Mouse (Mus musculus) forebrain, embryonic 10.5 days (tissue): ENCODE data around the gene Lamc1. TPM values are rescaled to one million over a fixed set of nuclear protein-coding genes. Genes with fewer than 3 reads are reported as not detected.
A peak's percentile ranks its signal among the peaks of the same experiment; 100 is the strongest.
"Not testable (repeated sequence)": the region's sequence is repeated elsewhere in the genome, so short reads cannot be mapped to it uniquely, and the experiment has no call there.

Source experiments
- DNase-seq: peaks from one replicate; pipeline ENCODE4 v3.0.0-alpha.2; 2017; ENCODE audit warnings: low spot score; ENCODE audit errors: extremely low spot score
- H3K27ac ChIP-seq: fragments of 300-500 bp; sonication (generic); 2 replicates; pipeline ENCODE4 v1.5.1; 2016; ENCODE audit warnings: mild to moderate bottlenecking
- H3K27me3 ChIP-seq: fragments of 300-500 bp; sonication (generic); 2 replicates; pipeline ENCODE4 v1.6.1; 2016; ENCODE audit warnings: mild to moderate bottlenecking; ENCODE audit not compliant: poor library complexity, severe bottlenecking
- H3K36me3 ChIP-seq: fragments of 300-500 bp; sonication (generic); replicated peaks from 2 replicates; pipeline ENCODE4 v1.6.1; 2016; ENCODE audit warnings: mild to moderate bottlenecking, moderate library complexity
- H3K4me1 ChIP-seq: fragments of 300-500 bp; sonication (generic); 2 replicates; pipeline ENCODE4 v1.6.1; 2016
- H3K4me3 ChIP-seq: fragments of 300-500 bp; sonication (generic); 2 replicates; pipeline ENCODE4 v1.5.1; 2016; ENCODE audit warnings: mild to moderate bottlenecking, moderate library complexity
- H3K9me3 ChIP-seq: fragments of 300-500 bp; sonication (generic); 2 replicates; pipeline ENCODE4 v1.6.1; 2016; ENCODE audit warnings: mild to moderate bottlenecking, moderate library complexity
- WGBS: fragments of 180-500 bp; shearing (Covaris S2); methylation state at CpG from one replicate; pipeline ENCODE4 v1.1.7; 2016; 5-methylcytosine and 5-hydroxymethylcytosine counted together
- polyA plus RNA-seq: library from polyadenylated mRNA; unstranded; fragments of >200 nt; fragmentation: Nextera tagmentation; extraction: Ambion mirVana; gene quantifications from 2 replicates; pipeline ENCODE4 v1.2.1, GENCODE M21; 2016

Gene Lamc1
- polyA plus RNA-seq, 1 experiment from 2014 or later = 23.3 TPM

DNA sequence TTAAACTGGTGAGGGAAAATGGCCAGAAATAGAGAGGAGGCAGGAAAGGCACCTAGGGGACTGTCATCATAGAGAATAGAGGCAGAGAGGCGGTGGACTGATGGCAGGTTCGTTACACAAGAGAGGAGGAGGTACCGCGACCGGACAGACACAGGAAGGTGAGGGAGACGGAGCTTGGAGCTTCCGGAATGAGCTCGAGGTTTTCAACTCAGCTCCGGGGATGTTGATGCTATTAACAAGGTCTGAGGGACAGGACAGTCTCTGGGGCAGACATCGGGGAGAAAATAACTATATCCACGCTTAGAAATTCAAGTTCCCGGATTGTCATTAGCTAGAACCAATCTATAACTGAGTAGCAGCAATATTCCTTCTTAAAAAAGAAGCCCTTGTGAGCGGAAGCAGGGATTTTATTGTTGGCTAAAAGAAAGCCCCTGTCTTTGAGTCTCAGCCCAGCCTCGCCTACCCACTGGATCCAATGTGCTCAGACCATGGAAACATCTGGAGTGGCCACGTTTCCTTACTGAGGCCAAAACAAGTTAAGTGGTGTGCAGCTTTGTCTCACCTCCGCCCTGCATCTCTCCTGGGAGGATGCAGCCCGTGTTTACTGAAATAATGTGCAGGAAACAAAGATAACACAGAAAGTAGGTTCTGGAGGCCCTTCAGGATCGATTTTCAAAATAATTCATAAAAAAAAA is 21.3 kb upstream of the Lamc1 start:
- peaks cover 21% of the 10 kb centered on the region for H3K4me1 ChIP-seq

DNA sequence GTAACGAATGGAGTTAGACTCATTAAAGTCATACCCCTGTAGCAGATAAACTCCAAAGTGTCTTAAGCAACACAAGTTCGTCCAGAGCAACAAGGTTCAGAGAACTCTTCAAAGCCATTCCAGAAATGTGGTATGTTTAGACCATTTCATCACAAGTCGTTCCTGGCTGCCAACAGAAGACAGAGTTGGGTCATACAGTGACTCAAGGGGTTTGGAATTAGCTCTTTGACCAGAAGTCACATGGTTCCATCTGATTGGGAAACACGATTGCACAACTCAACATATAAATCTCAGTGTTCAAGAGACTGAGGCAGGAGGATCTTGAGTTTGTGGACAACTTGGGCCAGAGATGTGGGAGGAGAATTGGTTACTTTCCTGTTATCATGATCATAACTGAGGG is 18.4 kb upstream of the Lamc1 start:
- 85% methylated on average over 4 of the region's 4 CpGs for WGBS
- no peak overlapping the region for H3K4me3 ChIP-seq
- H3K27ac ChIP-seq = no peak overlapping the region
- DNase-seq = no peak
- H3K27me3 ChIP-seq = peaks cover 3% of the 10 kb centered on the region; the same call in 1 of the 2 replicates
- peaks cover 24% of the 10 kb centered on the region for H3K4me1 ChIP-seq
- no peaks in the 10 kb centered on the region for H3K9me3 ChIP-seq
- H3K36me3 ChIP-seq = no peaks in the 10 kb centered on the region

More for the DNA sequence above, 21.3 kb upstream of the Lamc1 start:
- H3K27ac ChIP-seq = no peak overlapping the region
- no peak overlapping the region for H3K4me3 ChIP-seq
- 72% methylated on average over 18 of the region's 18 CpGs for WGBS
- DNase-seq = no peak
- H3K27me3 ChIP-seq = no peaks in the 10 kb centered on the region
- no peaks in the 10 kb centered on the region for H3K36me3 ChIP-seq
- no peaks in the 10 kb centered on the region for H3K9me3 ChIP-seq

DNA sequence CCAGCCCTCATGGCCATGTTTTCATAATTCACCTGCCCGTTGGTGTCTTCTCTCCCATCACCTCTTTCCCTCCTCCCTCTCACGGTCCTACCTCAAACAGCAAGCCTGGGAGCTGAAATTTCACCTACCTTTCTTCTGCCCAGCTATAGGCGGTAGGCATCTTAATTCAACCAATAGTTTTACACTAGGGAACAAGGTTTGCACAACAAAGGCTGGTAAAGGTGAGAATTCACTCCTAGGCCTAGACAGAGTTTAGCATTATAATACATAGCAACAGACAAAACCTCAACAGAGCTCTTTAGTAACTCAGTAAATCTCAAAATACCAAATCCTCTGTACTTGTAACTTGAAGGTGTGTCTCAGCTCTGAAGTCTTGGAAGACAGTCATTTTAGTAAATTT is 15.1 kb upstream of the Lamc1 start:
- Histone ChIP-seq H3K4me1 (peaks cover 8% of the 10 kb centered on the region), H3K4me3 (no peak overlapping the region), H3K27ac (no peak overlapping the region), H3K36me3 (no peaks in the 10 kb centered on the region), H3K9me3 (no peaks in the 10 kb centered on the region), H3K27me3 (peaks cover 3% of the 10 kb centered on the region; the same call in 1 of the 2 replicates)
- no peak for DNase-seq
- 59% methylated on average over 3 of the region's 3 CpGs for WGBS

DNA sequence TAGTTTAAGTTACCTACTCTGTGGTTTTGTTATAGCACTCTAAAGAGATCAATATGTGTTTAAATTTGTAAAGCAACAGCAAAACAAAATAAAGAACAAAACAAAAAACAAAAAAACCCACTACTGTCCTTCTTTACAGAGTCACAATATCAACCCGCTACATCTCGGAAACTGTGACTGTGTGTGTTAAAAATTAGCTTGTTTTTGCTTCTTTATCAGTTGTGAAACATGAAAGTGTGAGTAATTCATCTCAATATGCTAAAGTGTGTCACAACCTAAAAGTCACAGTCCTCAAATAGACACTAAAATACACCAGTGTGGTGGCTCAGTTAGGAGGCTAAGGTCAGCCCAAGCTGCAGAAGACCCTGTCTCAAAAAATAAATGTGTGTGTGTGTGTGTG is 14.5 kb upstream of the Lamc1 start:
- 98% methylated on average over 2 of the region's 2 CpGs for WGBS
- H3K27me3 ChIP-seq = peaks cover 3% of the 10 kb centered on the region; the same call in 1 of the 2 replicates
- no peaks in the 10 kb centered on the region for H3K9me3 ChIP-seq
- no peaks in the 10 kb centered on the region for H3K36me3 ChIP-seq
- H3K4me1 ChIP-seq = peaks cover 8% of the 10 kb centered on the region
- DNase-seq = no peak
- no peak overlapping the region for H3K4me3 ChIP-seq
- no peak overlapping the region for H3K27ac ChIP-seq

DNA sequence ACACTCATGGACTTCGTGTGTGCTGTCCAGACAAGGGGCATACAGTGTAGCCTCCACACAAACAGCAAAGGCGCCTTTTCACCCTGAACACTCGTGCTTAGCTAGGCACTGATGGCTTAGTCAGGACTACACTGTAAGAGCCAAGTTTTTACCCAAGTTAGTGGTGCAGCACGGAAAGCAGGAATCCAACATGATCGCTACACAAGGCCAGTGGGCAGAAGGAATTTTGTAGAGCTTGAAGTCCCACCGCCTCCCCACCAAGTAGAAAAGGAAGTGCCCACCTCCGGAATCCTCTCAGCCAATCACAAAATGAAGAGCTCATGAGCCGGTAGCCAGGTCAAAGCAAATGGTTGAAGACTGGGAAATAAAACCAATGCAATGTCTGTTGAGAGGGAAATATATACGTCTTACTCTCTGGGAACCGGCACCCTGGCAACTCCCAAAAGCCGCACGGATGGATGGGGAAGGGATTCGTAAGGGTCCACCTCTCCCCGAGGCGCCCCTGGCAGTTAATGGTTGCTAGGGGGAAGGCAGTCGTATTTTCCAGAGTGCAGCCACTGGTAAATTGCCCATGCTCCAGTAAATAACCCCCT is 13.2 kb upstream of the Lamc1 start:
- DNase-seq = no peak
- peaks cover 3% of the 10 kb centered on the region; the same call in 1 of the 2 replicates for H3K27me3 ChIP-seq
- H3K4me1 ChIP-seq = peaks cover 8% of the 10 kb centered on the region
- H3K27ac ChIP-seq = no peak overlapping the region
- H3K4me3 ChIP-seq = peak overlapping the region; percentile 25; the same call in 1 of the 2 replicates
- no peaks in the 10 kb centered on the region for H3K36me3 ChIP-seq
- 71% methylated on average over 16 of the region's 16 CpGs for WGBS
- no peaks in the 10 kb centered on the region for H3K9me3 ChIP-seq

DNA sequence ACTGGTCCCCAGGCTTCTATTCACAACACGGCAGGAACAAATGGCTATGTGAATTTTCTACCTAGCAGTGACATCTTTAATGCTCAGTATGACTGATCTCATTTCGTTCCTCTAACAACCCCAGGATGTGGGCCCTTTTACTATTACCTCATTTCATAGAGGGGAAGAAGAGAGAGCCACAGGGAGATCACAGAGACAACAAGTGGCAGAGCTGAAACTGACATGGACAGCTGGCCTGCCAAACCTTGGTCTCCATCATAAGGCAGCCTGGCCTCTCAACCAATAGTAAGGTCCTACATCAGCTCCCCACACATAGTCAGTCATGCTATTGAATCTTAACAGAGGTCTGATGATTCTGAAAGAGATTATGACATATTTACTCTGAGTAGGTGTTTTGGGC is 12.4 kb upstream of the Lamc1 start:
- WGBS = 84% methylated on average over 2 of the region's 2 CpGs
- DNase-seq = no peak

DNA sequence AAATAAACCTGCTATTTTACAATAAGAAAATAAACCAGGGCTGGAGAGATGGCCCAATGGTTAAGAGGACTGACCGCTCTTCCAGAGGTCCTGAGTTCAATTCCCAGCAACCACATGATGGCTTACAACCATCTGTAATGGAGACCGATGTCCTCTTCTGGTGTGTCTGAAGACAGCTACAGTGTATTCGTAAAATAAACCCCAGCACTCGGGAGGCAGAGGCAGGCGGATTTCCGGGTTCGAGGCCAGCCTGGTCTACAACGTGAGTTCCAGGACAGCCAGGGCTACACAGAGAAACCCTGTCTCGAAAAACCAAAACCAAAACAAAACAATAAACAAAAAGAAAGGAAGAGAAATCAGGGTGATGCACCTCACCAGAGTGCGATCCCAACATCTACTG is 2.9 kb upstream of the Lamc1 start:
- H3K4me3 ChIP-seq, H3K9me3 ChIP-seq, DNase-seq, H3K27me3 ChIP-seq, H3K36me3 ChIP-seq, H3K27ac ChIP-seq: not testable (repeated sequence)
- peaks cover 30% of the 10 kb centered on the region for H3K4me1 ChIP-seq
- 94% methylated on average over 10 of the region's 10 CpGs for WGBS

More for the DNA sequence above, 12.4 kb upstream of the Lamc1 start:
- Histone ChIP-seq H3K4me3 (no peak overlapping the region), H3K9me3 (no peaks in the 10 kb centered on the region), H3K27me3 (peaks cover 3% of the 10 kb centered on the region; the same call in 1 of the 2 replicates), H3K27ac (no peak overlapping the region), H3K36me3 (no peaks in the 10 kb centered on the region), H3K4me1 (peaks cover 8% of the 10 kb centered on the region)

DNA sequence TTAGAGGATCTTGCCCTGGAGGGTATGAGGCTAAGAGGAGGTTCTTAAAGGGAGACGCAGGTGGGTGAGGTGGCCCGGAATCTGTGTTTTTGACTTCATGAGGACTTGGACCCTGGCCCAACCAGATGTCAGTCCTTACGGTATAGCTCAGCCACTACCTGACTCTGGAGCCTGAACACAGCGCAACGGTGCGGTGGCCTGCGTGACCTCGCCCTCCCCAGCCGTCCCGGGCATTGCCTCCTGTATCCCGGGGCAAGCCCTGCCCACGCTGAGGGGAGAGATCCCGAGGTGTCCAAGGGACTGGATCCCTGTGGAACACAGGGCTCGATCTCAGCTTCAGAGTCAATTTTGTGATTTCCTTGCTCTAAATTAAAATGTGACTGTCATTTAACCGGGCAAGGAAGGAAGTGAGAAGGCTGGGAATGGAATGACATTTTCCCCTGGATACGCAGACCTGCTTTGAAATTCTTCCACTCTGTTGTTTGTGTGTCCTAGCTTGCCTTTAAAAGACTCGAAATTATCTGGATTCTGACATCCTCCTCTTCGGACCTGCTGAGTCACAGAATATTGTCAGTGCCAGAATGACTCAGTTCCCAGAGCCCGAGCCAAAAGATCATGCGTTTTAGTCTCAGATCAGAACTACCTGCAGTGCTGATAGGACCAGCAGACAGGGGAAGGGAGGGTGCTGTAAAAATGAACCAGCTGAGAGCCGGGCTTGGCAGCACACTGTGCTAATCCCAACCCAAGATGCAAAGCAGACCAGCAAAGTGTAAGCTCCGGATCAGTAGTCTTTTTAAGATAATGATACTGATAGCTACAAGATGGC is 923 bp upstream of the Lamc1 start:
- DNase-seq = no peak
- Histone ChIP-seq H3K27me3 (no peaks in the 10 kb centered on the region), H3K36me3 (no peaks in the 10 kb centered on the region), H3K4me3 (peak overlapping the region; percentile 97), H3K27ac (peak overlapping the region; percentile 97), H3K9me3 (no peaks in the 10 kb centered on the region), H3K4me1 (peaks cover 42% of the 10 kb centered on the region)
- WGBS = 10% methylated on average over 22 of the region's 22 CpGs

DNA sequence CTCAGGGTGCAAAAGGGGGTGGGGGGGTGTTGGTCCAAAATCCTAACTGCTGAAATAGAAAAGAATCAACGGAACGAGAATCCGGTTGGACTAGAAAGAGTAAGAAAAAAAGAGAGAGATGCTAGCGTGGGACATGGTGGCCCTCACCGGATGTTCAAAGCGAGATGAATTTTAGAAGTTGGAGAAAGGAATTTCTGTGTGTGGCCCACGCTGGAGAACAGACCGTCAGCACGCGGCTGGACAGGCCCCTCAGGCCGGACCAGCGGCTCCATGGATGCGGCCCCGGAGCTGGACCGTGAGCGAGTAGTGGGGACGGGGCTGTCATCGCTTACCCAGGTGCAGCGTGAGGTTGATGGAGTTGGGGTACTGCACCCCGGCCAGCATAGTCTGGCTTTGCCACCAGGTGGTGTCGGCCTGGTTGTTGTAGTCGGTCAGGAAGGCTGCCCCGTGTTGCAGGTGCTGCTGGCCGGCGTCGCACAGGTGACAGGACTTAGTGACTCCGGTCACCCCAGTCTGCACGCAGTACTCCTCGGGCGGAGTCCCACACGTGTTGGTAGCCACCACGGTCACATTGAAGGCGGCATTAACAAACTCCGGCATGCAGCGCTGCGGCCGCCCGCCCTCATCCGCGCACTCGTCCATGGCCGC is 666 bp downstream of the Lamc1 start:
- Histone ChIP-seq H3K4me1 (peaks cover 50% of the 10 kb centered on the region), H3K36me3 (no peaks in the 10 kb centered on the region; the same call in 1 of the 2 replicates), H3K27me3 (no peaks in the 10 kb centered on the region)

DNA sequence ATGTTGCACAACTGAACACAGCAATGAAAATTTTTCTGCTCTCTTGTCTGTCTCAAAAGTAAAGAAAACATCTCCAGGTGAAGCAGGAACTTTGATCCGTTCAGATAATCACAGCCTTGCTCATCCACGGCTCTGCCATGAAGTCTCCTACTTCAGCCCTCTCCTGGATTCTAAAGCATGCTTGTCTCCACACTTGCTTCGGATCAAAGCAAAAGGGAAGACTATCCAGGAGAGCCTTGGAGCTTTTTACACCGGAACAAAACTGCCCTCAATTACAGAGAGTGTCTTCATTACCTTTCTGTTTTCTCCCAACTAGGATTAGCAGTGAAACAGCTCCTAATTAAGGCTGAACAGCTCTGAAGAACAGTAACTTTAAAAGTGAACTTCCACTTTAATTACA is 1.4 kb downstream of the Lamc1 start:
- Histone ChIP-seq H3K4me1 (peaks cover 52% of the 10 kb centered on the region), H3K9me3 (no peaks in the 10 kb centered on the region), H3K36me3 (peaks cover 3% of the 10 kb centered on the region), H3K4me3 (peak overlapping the region; percentile 97), H3K27ac (peak overlapping the region; percentile 97; the same call in 1 of the 2 replicates), H3K27me3 (no peaks in the 10 kb centered on the region)
- DNase-seq = no peak
- WGBS = 1% methylated on average over 4 of the region's 4 CpGs

More for the DNA sequence above, 666 bp downstream of the Lamc1 start:
- Histone ChIP-seq H3K27ac (peak overlapping the region; percentile 97), H3K9me3 (no peaks in the 10 kb centered on the region), H3K4me3 (peak overlapping the region; percentile 97)
- DNase-seq = peak; percentile 67
- under 1% methylated on average over 42 of the region's 42 CpGs for WGBS

DNA sequence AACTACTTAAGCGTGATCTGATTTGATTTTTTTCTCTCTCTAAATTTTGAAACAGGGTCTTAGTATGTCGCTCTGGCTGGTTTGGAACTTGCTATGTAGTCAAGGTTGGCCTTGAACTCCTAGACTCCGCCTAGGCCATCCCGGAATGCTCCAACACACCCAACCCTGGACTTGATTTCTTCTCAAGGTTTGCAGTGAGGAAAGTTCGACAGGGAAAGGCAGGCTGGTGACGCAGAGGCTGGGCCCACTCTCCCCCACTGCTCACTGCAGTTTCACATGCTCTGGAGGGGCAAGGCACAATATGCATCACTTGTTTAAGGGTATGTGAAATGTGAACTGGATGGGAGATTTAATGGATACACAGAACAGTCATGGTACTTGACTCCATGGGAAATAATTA is 3.3 kb downstream of the Lamc1 start:
- no peak overlapping the region for H3K4me3 ChIP-seq
- no peak for DNase-seq
- no peaks in the 10 kb centered on the region for H3K9me3 ChIP-seq
- H3K27me3 ChIP-seq = no peaks in the 10 kb centered on the region
- WGBS = 89% methylated on average over 6 of the region's 6 CpGs
- H3K36me3 ChIP-seq = peaks cover 16% of the 10 kb centered on the region
- no peak overlapping the region for H3K27ac ChIP-seq
- H3K4me1 ChIP-seq = peaks cover 53% of the 10 kb centered on the region

DNA sequence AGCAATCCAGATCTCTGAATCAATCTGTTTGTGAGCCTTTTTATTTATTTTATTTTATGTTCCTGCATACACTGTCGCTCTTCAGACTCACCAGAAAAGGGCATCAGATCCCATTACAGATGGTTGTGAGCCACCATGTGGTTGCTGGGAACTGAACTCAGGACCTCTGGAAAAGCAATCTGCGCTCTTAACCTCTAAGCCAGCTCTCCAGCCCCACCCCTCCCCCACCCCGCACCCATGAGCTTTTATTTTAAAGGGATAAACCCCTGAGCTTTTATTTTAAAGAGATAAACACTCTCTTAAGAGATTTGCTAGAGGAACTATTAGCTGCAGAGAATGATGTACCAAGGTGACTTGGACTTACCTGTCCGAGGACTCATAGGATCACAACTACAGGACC is 5.5 kb downstream of the Lamc1 start:
- H3K27me3 ChIP-seq = no peaks in the 10 kb centered on the region
- WGBS = 80% methylated on average over 4 of the region's 4 CpGs
- H3K4me3 ChIP-seq = no peak overlapping the region
- no peak overlapping the region for H3K27ac ChIP-seq
- H3K9me3 ChIP-seq = no peaks in the 10 kb centered on the region
- peaks cover 22% of the 10 kb centered on the region for H3K36me3 ChIP-seq
- peaks cover 42% of the 10 kb centered on the region for H3K4me1 ChIP-seq
- DNase-seq = no peak
